Mouse (Mus musculus): ENCODE results near the gene Arhgap33. TPM values are rescaled to one million over a fixed set of nuclear protein-coding genes. Genes with fewer than 3 reads are reported as not detected.

Arhgap33 gene
- polyA plus RNA-seq (2014; fragmentation: Illumina TruSeq; extraction: RNeasy Lipid Tissue Mini Kit (QIAGEN cat#74804); ENCODE audit: low read depth, low replicate concordance), result 0.12 TPM

GRCm38 (mm10) chr7:30534633-30535577 lies at the start of gene Arhgap33:
Gene Arhgap33 (minus strand): TSS chr7:30535060.

GRCm38 (mm10) chr7:30564970-30565571 lies 30.2 kb upstream of the Arhgap33 start, which contains the start of gene Igflr1:
Gene Igflr1 (plus strand): TSS chr7:30565427.

GRCm38 (mm10) chr7:30563117-30563905 lies 28.5 kb upstream of the Arhgap33 start, which contains the start of the genes U2af1l4, Gm49396 and Psenen:
Gene U2af1l4 (plus strand): TSS chr7:30563301.
Gene Gm49396 (plus strand): TSS chr7:30563344.
Gene Psenen (minus strand): TSS chr7:30563627.

GRCm38 (mm10) chr7:30559443-30559954 lies 24.6 kb upstream of the Arhgap33 start, which contains the start of gene Lin37:
Gene Lin37 (minus strand): TSS chr7:30559838.

GRCm38 (mm10) chr7:30552102-30553020 lies 17.5 kb upstream of the Arhgap33 start, which contains the start of the genes Hspb6 and Proser3:
Gene Hspb6 (plus strand): TSS chr7:30552178.
Gene Proser3 (minus strand): TSS chr7:30552299.

GRCm38 (mm10) chr7:30493401-30493931 lies 41.4 kb downstream of the Arhgap33 start, which contains the start of gene Prodh2:
Gene Prodh2 (plus strand): TSS chr7:30493622.

Other genes with a start within 250 kb of the Arhgap33 start
- gene Clip3, start 243.3 kb downstream of the Arhgap33 start, polyA plus RNA-seq (2014; fragmentation: Illumina TruSeq; extraction: RNeasy Lipid Tissue Mini Kit (QIAGEN cat#74804); ENCODE audit: low read depth, low replicate concordance), result 1.7 TPM
- 4.7 TPM for gene Alkbh6, start 226.3 kb downstream of the Arhgap33 start, polyA plus RNA-seq (2014; fragmentation: Illumina TruSeq; extraction: RNeasy Lipid Tissue Mini Kit (QIAGEN cat#74804); ENCODE audit: low read depth, low replicate concordance)
- gene Syne4, start 220.3 kb downstream of the Arhgap33 start, polyA plus RNA-seq (2014; fragmentation: Illumina TruSeq; extraction: RNeasy Lipid Tissue Mini Kit (QIAGEN cat#74804); ENCODE audit: low read depth, low replicate concordance), result 5.0 TPM
- 1.4 TPM for gene E130208F15Rik, start 213.3 kb downstream of the Arhgap33 start, polyA plus RNA-seq (2014; fragmentation: Illumina TruSeq; extraction: RNeasy Lipid Tissue Mini Kit (QIAGEN cat#74804); ENCODE audit: low read depth, low replicate concordance)
- gene Sdhaf1, start 211.2 kb downstream of the Arhgap33 start, polyA plus RNA-seq (2014; fragmentation: Illumina TruSeq; extraction: RNeasy Lipid Tissue Mini Kit (QIAGEN cat#74804); ENCODE audit: low read depth, low replicate concordance), result 5.7 TPM
- 0.69 TPM for gene Lrfn3, start 172.3 kb downstream of the Arhgap33 start, polyA plus RNA-seq (2014; fragmentation: Illumina TruSeq; extraction: RNeasy Lipid Tissue Mini Kit (QIAGEN cat#74804); ENCODE audit: low read depth, low replicate concordance)
- 0.97 TPM for gene Tyrobp, start 121.3 kb downstream of the Arhgap33 start, polyA plus RNA-seq (2014; fragmentation: Illumina TruSeq; extraction: RNeasy Lipid Tissue Mini Kit (QIAGEN cat#74804); ENCODE audit: low read depth, low replicate concordance)
- gene Hcst, start 115.2 kb downstream of the Arhgap33 start, polyA plus RNA-seq (2014; fragmentation: Illumina TruSeq; extraction: RNeasy Lipid Tissue Mini Kit (QIAGEN cat#74804); ENCODE audit: low read depth, low replicate concordance), result not detected
- not detected for gene Nfkbid, start 113.3 kb downstream of the Arhgap33 start, polyA plus RNA-seq (2014; fragmentation: Illumina TruSeq; extraction: RNeasy Lipid Tissue Mini Kit (QIAGEN cat#74804); ENCODE audit: low read depth, low replicate concordance)
- gene Aplp1, start 89.5 kb downstream of the Arhgap33 start, polyA plus RNA-seq (2014; fragmentation: Illumina TruSeq; extraction: RNeasy Lipid Tissue Mini Kit (QIAGEN cat#74804); ENCODE audit: low read depth, low replicate concordance), result 1.6 TPM
- gene Kirrel2, start 77.4 kb downstream of the Arhgap33 start, polyA plus RNA-seq (2014; fragmentation: Illumina TruSeq; extraction: RNeasy Lipid Tissue Mini Kit (QIAGEN cat#74804); ENCODE audit: low read depth, low replicate concordance), result not detected
- gene Nphs1, start 76.7 kb downstream of the Arhgap33 start, polyA plus RNA-seq (2014; fragmentation: Illumina TruSeq; extraction: RNeasy Lipid Tissue Mini Kit (QIAGEN cat#74804); ENCODE audit: low read depth, low replicate concordance), result 3.5 TPM
- gene Prodh2, start 41.4 kb downstream of the Arhgap33 start, polyA plus RNA-seq (2014; fragmentation: Illumina TruSeq; extraction: RNeasy Lipid Tissue Mini Kit (QIAGEN cat#74804); ENCODE audit: low read depth, low replicate concordance), result 2.5 TPM
- gene Hspb6, start 17.1 kb upstream of the Arhgap33 start, polyA plus RNA-seq (2014; fragmentation: Illumina TruSeq; extraction: RNeasy Lipid Tissue Mini Kit (QIAGEN cat#74804); ENCODE audit: low read depth, low replicate concordance), result 6.5 TPM
- gene Proser3, start 17.2 kb upstream of the Arhgap33 start, polyA plus RNA-seq (2014; fragmentation: Illumina TruSeq; extraction: RNeasy Lipid Tissue Mini Kit (QIAGEN cat#74804); ENCODE audit: low read depth, low replicate concordance), result 0.81 TPM
- gene Lin37, start 24.8 kb upstream of the Arhgap33 start, polyA plus RNA-seq (2014; fragmentation: Illumina TruSeq; extraction: RNeasy Lipid Tissue Mini Kit (QIAGEN cat#74804); ENCODE audit: low read depth, low replicate concordance), result not detected
- 15.9 TPM for gene U2af1l4, start 28.2 kb upstream of the Arhgap33 start, polyA plus RNA-seq (2014; fragmentation: Illumina TruSeq; extraction: RNeasy Lipid Tissue Mini Kit (QIAGEN cat#74804); ENCODE audit: low read depth, low replicate concordance)
- gene Gm49396, start 28.3 kb upstream of the Arhgap33 start, polyA plus RNA-seq (2014; fragmentation: Illumina TruSeq; extraction: RNeasy Lipid Tissue Mini Kit (QIAGEN cat#74804); ENCODE audit: low read depth, low replicate concordance), result 2.1 TPM
- 24.8 TPM for gene Psenen, start 28.6 kb upstream of the Arhgap33 start, polyA plus RNA-seq (2014; fragmentation: Illumina TruSeq; extraction: RNeasy Lipid Tissue Mini Kit (QIAGEN cat#74804); ENCODE audit: low read depth, low replicate concordance)
- not detected for gene Igflr1, start 30.4 kb upstream of the Arhgap33 start, polyA plus RNA-seq (2014; fragmentation: Illumina TruSeq; extraction: RNeasy Lipid Tissue Mini Kit (QIAGEN cat#74804); ENCODE audit: low read depth, low replicate concordance)
- 2.1 TPM for gene Kmt2b, start 53.7 kb upstream of the Arhgap33 start, polyA plus RNA-seq (2014; fragmentation: Illumina TruSeq; extraction: RNeasy Lipid Tissue Mini Kit (QIAGEN cat#74804); ENCODE audit: low read depth, low replicate concordance)
- gene Zbtb32, start 63.8 kb upstream of the Arhgap33 start, polyA plus RNA-seq (2014; fragmentation: Illumina TruSeq; extraction: RNeasy Lipid Tissue Mini Kit (QIAGEN cat#74804); ENCODE audit: low read depth, low replicate concordance), result not detected
- gene Upk1a, start 77.8 kb upstream of the Arhgap33 start, polyA plus RNA-seq (2014; fragmentation: Illumina TruSeq; extraction: RNeasy Lipid Tissue Mini Kit (QIAGEN cat#74804); ENCODE audit: low read depth, low replicate concordance), result not detected
- gene Cox6b1, start 91.1 kb upstream of the Arhgap33 start, polyA plus RNA-seq (2014; fragmentation: Illumina TruSeq; extraction: RNeasy Lipid Tissue Mini Kit (QIAGEN cat#74804); ENCODE audit: low read depth, low replicate concordance), result 1,773 TPM
- gene Etv2, start 100.8 kb upstream of the Arhgap33 start, polyA plus RNA-seq (2014; fragmentation: Illumina TruSeq; extraction: RNeasy Lipid Tissue Mini Kit (QIAGEN cat#74804); ENCODE audit: low read depth, low replicate concordance), result not detected
- 0.40 TPM for gene Rbm42, start 115.3 kb upstream of the Arhgap33 start, polyA plus RNA-seq (2014; fragmentation: Illumina TruSeq; extraction: RNeasy Lipid Tissue Mini Kit (QIAGEN cat#74804); ENCODE audit: low read depth, low replicate concordance)
- 1.5 TPM for gene Haus5, start 129.9 kb upstream of the Arhgap33 start, polyA plus RNA-seq (2014; fragmentation: Illumina TruSeq; extraction: RNeasy Lipid Tissue Mini Kit (QIAGEN cat#74804); ENCODE audit: low read depth, low replicate concordance)
- not detected for gene Pmis2, start 136.5 kb upstream of the Arhgap33 start, polyA plus RNA-seq (2014; fragmentation: Illumina TruSeq; extraction: RNeasy Lipid Tissue Mini Kit (QIAGEN cat#74804); ENCODE audit: low read depth, low replicate concordance)
- gene 2200002J24Rik, start 163.9 kb upstream of the Arhgap33 start, polyA plus RNA-seq (2014; fragmentation: Illumina TruSeq; extraction: RNeasy Lipid Tissue Mini Kit (QIAGEN cat#74804); ENCODE audit: low read depth, low replicate concordance), result not detected
- 6.0 TPM for gene Atp4a, start 177.1 kb upstream of the Arhgap33 start, polyA plus RNA-seq (2014; fragmentation: Illumina TruSeq; extraction: RNeasy Lipid Tissue Mini Kit (QIAGEN cat#74804); ENCODE audit: low read depth, low replicate concordance)
- gene Tmem147, start 194.5 kb upstream of the Arhgap33 start, polyA plus RNA-seq (2014; fragmentation: Illumina TruSeq; extraction: RNeasy Lipid Tissue Mini Kit (QIAGEN cat#74804); ENCODE audit: low read depth, low replicate concordance), result 25.1 TPM
- not detected for gene Gapdhs, start 208.6 kb upstream of the Arhgap33 start, polyA plus RNA-seq (2014; fragmentation: Illumina TruSeq; extraction: RNeasy Lipid Tissue Mini Kit (QIAGEN cat#74804); ENCODE audit: low read depth, low replicate concordance)
- gene Sbsn, start 216.4 kb upstream of the Arhgap33 start, polyA plus RNA-seq (2014; fragmentation: Illumina TruSeq; extraction: RNeasy Lipid Tissue Mini Kit (QIAGEN cat#74804); ENCODE audit: low read depth, low replicate concordance), result 0.24 TPM
- not detected for gene Dmkn, start 228.7 kb upstream of the Arhgap33 start, polyA plus RNA-seq (2014; fragmentation: Illumina TruSeq; extraction: RNeasy Lipid Tissue Mini Kit (QIAGEN cat#74804); ENCODE audit: low read depth, low replicate concordance)